ENCODE assay signal across 27 mouse cellular contexts in genomic region chr5:74937416-74937940, GRCm38 (mm10).
DNase-seq lines count a peak whose midpoint lies in the region; ATAC-seq lines count a peak whose summit lies in the region.
"Had no signal": no experiment of that assay in that cellular context is flagged by ENCODE, and none has a peak within 500 bp of the region (broad histone marks: within the 10 kb centered on the region; RNA-seq: fewer than 3 reads in every experiment).

No protein-coding gene starts in this region.

- no peaks in the 10 kb centered on the region for H3K36me3 ChIP-seq in forebrain, embryonic 10.5 days (replicated peaks)
- no peaks in the 10 kb centered on the region for H3K36me3 ChIP-seq in forebrain, embryonic 13.5 days (ENCODE audit: poor library complexity, severe bottlenecking)
- H3K36me3 ChIP-seq in neural tube, embryonic 15.5 days: no peaks in the 10 kb centered on the region
- H3K36me3 ChIP-seq: embryonic facial prominence, embryonic 12.5 days; hindbrain, embryonic 13.5 days; kidney, embryonic 15.5 days; limb, embryonic 15.5 days; neural tube, embryonic 13.5 days had no signal

- H3K27ac ChIP-seq in forebrain, embryonic 10.5 days: no peak overlapping the region
- no peak overlapping the region for H3K27ac ChIP-seq in forebrain, embryonic 13.5 days
- no peak overlapping the region for H3K27ac ChIP-seq in neural tube, embryonic 15.5 days (replicated peaks)
- H3K27ac ChIP-seq: embryonic facial prominence, embryonic 12.5 days; hindbrain, embryonic 13.5 days; kidney, embryonic 15.5 days; left cerebral cortex, adult 2 months; limb, embryonic 15.5 days; liver, embryonic 14.5 days; neural tube, embryonic 13.5 days had no signal

- no peak for ATAC-seq in forebrain, embryonic 13.5 days
- ATAC-seq in neural tube, embryonic 15.5 days (ENCODE audit: low FRiP score): no peak
- ATAC-seq: activated CD4-positive, CD25-positive, alpha-beta regulatory T cell, adult 4 months; forebrain, embryonic 16.5 days; intestine, postnatal 0 days had no signal

- H3K4me2 ChIP-seq in forebrain, embryonic 13.5 days: no peak overlapping the region
- H3K4me2 ChIP-seq in neural tube, embryonic 15.5 days: no peak overlapping the region
- H3K4me2 ChIP-seq: embryonic facial prominence, embryonic 12.5 days; hindbrain, embryonic 13.5 days; kidney, embryonic 15.5 days; limb, embryonic 15.5 days; midbrain, embryonic 11.5 days; neural tube, embryonic 13.5 days had no signal

- peaks cover 41% of the 10 kb centered on the region for H3K27me3 ChIP-seq in forebrain, embryonic 10.5 days (ENCODE audit: poor library complexity, severe bottlenecking)
- peaks cover 37% of the 10 kb centered on the region for H3K27me3 ChIP-seq in forebrain, embryonic 13.5 days
- H3K27me3 ChIP-seq in neural tube, embryonic 15.5 days (replicated peaks): peaks cover 26% of the 10 kb centered on the region
- H3K27me3 ChIP-seq: CH12.LX; embryonic facial prominence, embryonic 12.5 days had no signal

- no peak overlapping the region for H3K4me3 ChIP-seq in forebrain, embryonic 10.5 days
- H3K4me3 ChIP-seq in forebrain, embryonic 13.5 days: no peak overlapping the region
- no peak overlapping the region for H3K4me3 ChIP-seq in neural tube, embryonic 15.5 days (replicated peaks)
- H3K4me3 ChIP-seq: embryonic facial prominence, embryonic 12.5 days; hindbrain, embryonic 13.5 days; kidney, embryonic 15.5 days; left cerebral cortex, adult 2 months; limb, embryonic 15.5 days; myocyte; neural tube, embryonic 13.5 days had no signal

- peaks cover 21% of the 10 kb centered on the region for H3K4me1 ChIP-seq in forebrain, embryonic 10.5 days
- H3K4me1 ChIP-seq in forebrain, embryonic 13.5 days: 0 out of 2 replicates have a peak, but pooled peaks cover 5% of the 10 kb centered on the region
- peaks cover 3% of the 10 kb centered on the region; the same call in 1 of the 2 replicates for H3K4me1 ChIP-seq in neural tube, embryonic 15.5 days

- DNase-seq in forebrain, embryonic 10.5 days (ENCODE audit: extremely low spot score, low spot score): peak; percentile 22
- peak; percentile 29 for DNase-seq in neural tube, embryonic 10.5 days (ENCODE audit: extremely low spot score, low spot score)
- DNase-seq in embryo, embryonic 9.5 days (ENCODE audit: extremely low spot score): peak; percentile 45
- DNase-seq in spleen, postnatal 4 days (ENCODE audit: low spot score in 2 of 2): no peak
- no peak for DNase-seq in frontal cortex, adult 2 months (ENCODE audit: extremely low spot score in 1 of 2, low spot score in 1 of 2)
- DNase-seq: adrenal gland, adult 2 months; adrenal gland, postnatal 36 days; cerebellum, adult 9-11 months; heart, postnatal 36 days; lung, adult 2 months; lung, postnatal 10 days; thymus, postnatal 4 days had no signal

- WGBS in forebrain, embryonic 10.5 days: 46% methylated on average over 7 of the region's 7 CpGs
- WGBS in forebrain, embryonic 13.5 days: 46% methylated on average over 7 of the region's 7 CpGs
- 52% methylated on average over 7 of the region's 7 CpGs for WGBS in neural tube, embryonic 15.5 days

- no peaks in the 10 kb centered on the region for H3K9me3 ChIP-seq in forebrain, embryonic 10.5 days
- no peaks in the 10 kb centered on the region for H3K9me3 ChIP-seq in forebrain, embryonic 13.5 days (replicated peaks)
- H3K9me3 ChIP-seq in neural tube, embryonic 15.5 days (replicated peaks): no peaks in the 10 kb centered on the region
- H3K9me3 ChIP-seq: embryonic facial prominence, embryonic 12.5 days; hindbrain, embryonic 13.5 days; kidney, embryonic 15.5 days; limb, embryonic 15.5 days; neural tube, embryonic 13.5 days had no signal

- H3K9ac ChIP-seq in forebrain, embryonic 13.5 days: no peak overlapping the region
- H3K9ac ChIP-seq in neural tube, embryonic 15.5 days (replicated peaks): no peak overlapping the region
- H3K9ac ChIP-seq: embryonic facial prominence, embryonic 12.5 days; hindbrain, embryonic 13.5 days; kidney, embryonic 15.5 days; limb, embryonic 15.5 days; liver, embryonic 14.5 days; neural tube, embryonic 13.5 days had no signal

Comparison
In these comparisons a context has a peak if more than half of its experiments do, and no peak if none do; other contexts are left out.
1. DNase-seq: peak in forebrain, embryonic 10.5 days (single experiment), neural tube, embryonic 10.5 days (single experiment) and embryo, embryonic 9.5 days (single experiment); none in spleen, postnatal 4 days (0 of 2) and frontal cortex, adult 2 months (0 of 2).